ENCODE assay signal across 23 mouse cellular contexts in genomic region chr9:22717583-22717982, GRCm38 (mm10).
"Had no signal": no experiment of that assay in that cellular context is flagged by ENCODE, and none has a peak within 500 bp of the region (broad histone marks: within the 10 kb centered on the region; RNA-seq: fewer than 3 reads in every experiment).

No protein-coding gene starts in this region.

- H3K9ac ChIP-seq: heart, embryonic 12.5 days; hindbrain, embryonic 12.5 days; hindbrain, embryonic 14.5 days; intestine, embryonic 15.5 days; limb, embryonic 13.5 days; limb, embryonic 15.5 days had no signal

- H3K27me3 ChIP-seq: heart, embryonic 12.5 days; hindbrain, embryonic 12.5 days; intestine, embryonic 15.5 days; limb, embryonic 13.5 days; limb, embryonic 15.5 days had no signal

- H3K4me3 ChIP-seq: gastrocnemius, adult 2 months; heart, embryonic 10.5 days; heart, embryonic 12.5 days; hindbrain, embryonic 10.5 days; hindbrain, embryonic 12.5 days; intestine, embryonic 15.5 days; limb, embryonic 13.5 days; limb, embryonic 15.5 days had no signal

- DNase-seq: gastrocnemius, adult 2 months; gastrocnemius, postnatal 10 days; gastrocnemius, postnatal 25 days; heart, postnatal 10 days; heart, postnatal 4 days; kidney, adult 18-20 months; kidney, adult 8-10 months; kidney, postnatal 14 days; kidney, postnatal 36 days; layer of hippocampus, adult 9-11 months; layer of hippocampus, postnatal 36 days; left cerebral cortex, postnatal 4 days had no signal

- H3K27ac ChIP-seq: gastrocnemius, adult 2 months; heart, embryonic 10.5 days; hindbrain, embryonic 10.5 days; hindbrain, embryonic 12.5 days; hindbrain, embryonic 14.5 days; intestine, embryonic 15.5 days; kidney, postnatal 0 days; limb, embryonic 13.5 days; limb, embryonic 15.5 days had no signal

- H3K4me1 ChIP-seq: hindbrain, embryonic 12.5 days; intestine, embryonic 15.5 days; limb, embryonic 13.5 days; limb, embryonic 15.5 days had no signal

- ATAC-seq: hindbrain, embryonic 16.5 days; inflammation-experienced regulatory T-cells, adult 6 months had no signal

- H3K4me2 ChIP-seq: heart, embryonic 12.5 days; hindbrain, embryonic 12.5 days; hindbrain, embryonic 14.5 days; intestine, embryonic 15.5 days; limb, embryonic 13.5 days; limb, embryonic 15.5 days had no signal

- H3K9me3 ChIP-seq: heart, embryonic 10.5 days; heart, embryonic 12.5 days; hindbrain, embryonic 10.5 days; hindbrain, embryonic 12.5 days; intestine, embryonic 15.5 days; limb, embryonic 13.5 days; limb, embryonic 15.5 days had no signal

- H3K36me3 ChIP-seq: heart, embryonic 10.5 days; heart, embryonic 12.5 days; hindbrain, embryonic 10.5 days; hindbrain, embryonic 12.5 days; intestine, embryonic 15.5 days; limb, embryonic 13.5 days; limb, embryonic 15.5 days had no signal
